Mouse (Mus musculus) gastrocnemius, adult 2 months (tissue): ENCODE measurements around the gene Ampd3. TPM values are rescaled to one million over a fixed set of nuclear protein-coding genes. Genes with fewer than 3 reads are reported as not detected.
A peak's percentile ranks its signal among the peaks of the same experiment; 100 is the strongest.

Experiments
- DNase-seq: peaks from one replicate; pipeline ENCODE4 v3.0.0; 2022
- H3K27ac ChIP-seq: fragments of 200-600 bp; 2 replicates; pipeline ENCODE4 v1.8.1; 2022; ENCODE audit warnings: mild to moderate bottlenecking
- H3K4me3 ChIP-seq: fragments of 200-600 bp; 2 replicates; pipeline ENCODE4 v1.8.1; 2022; ENCODE audit warnings: mild to moderate bottlenecking, moderate library complexity
- CTCF ChIP-seq: fragments of 200-600 bp; IDR thresholded peaks from 2 replicates; pipeline ENCODE4 v1.8.1; 2022; ENCODE audit warnings: antibody characterized with exemption, mild to moderate bottlenecking, moderate library complexity
- intact Hi-C: fragments of 180-260 bp; cut with DNase I; formaldehyde crosslinking; loops from one replicate; pipeline ENCODE4 v1.15.1; 2025
- microRNA-seq: library from miRNA; unstranded; fragments of <30 nt; microRNA quantifications from one replicate; pipeline ENCODE4 v1.2.0, GENCODE M21; 2021
- total RNA-seq, 2 experiments: library from RNA; stranded (reverse); gene quantifications; 2 replicates each; pipeline ENCODE4 v1.2.3; 2021

The Ampd3 gene
- total RNA-seq, 2 experiments from 2014 or later: 7.6 to 16.6 TPM

GRCm38 (mm10) chr7:110854927-110855546 is 87.0 kb downstream of the Ampd3 start:
- TF ChIP-seq CTCF: no peak
- intact Hi-C loops: loop anchor here (5.0 kb wide), 1 partner anchor 72 kb away; no protein-coding TSS in a partner anchor
- Histone ChIP-seq H3K4me3 (no peak overlapping the region), H3K27ac (no peak overlapping the region)
- DNase-seq: peak; percentile 59

DNA sequence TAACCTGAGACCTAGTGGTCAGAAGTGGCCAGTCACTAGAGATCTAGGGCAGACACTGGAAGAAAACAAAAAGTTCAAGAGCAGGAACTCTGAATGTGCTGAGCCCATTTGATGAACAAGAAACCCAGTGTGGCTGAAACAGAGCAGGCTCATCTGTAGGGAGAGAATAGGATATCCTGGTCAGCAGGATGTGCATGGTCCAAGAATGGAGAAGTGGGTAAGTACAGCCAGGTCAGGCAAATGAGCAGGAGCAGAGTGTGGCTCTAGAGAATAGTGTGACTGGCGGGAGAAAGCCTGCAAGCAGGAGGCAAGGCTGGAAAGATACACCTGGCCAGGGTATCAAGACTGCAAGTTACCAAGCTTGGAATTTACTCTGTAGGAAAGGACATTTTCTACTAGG is 87.6 kb downstream of the Ampd3 start:
- intact Hi-C loops: loop anchor here (5.0 kb wide), 1 partner anchor 72 kb away; no protein-coding TSS in a partner anchor

DNA sequence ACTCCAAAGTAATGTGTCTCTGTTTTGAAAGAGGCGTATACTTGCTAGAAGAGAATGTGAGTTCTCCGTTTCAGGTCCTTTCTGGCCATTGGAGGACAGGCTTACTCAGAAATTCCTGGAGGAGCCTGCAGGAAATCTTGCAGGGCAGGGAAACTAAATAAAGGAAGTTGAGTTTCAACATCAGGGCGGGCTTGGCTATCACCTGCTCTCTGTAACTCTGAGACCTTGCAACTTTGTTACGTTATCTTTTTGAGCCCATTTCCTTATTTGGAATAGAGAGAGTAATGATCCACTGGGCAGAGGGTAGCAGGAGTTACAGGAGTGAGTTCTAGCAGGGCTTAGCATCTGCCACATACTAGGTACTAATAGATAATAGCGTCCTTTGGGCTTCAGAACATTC is 92.1 kb downstream of the Ampd3 start:
- DNase-seq: no peak
- Histone ChIP-seq H3K4me3 (peak overlapping the region; percentile 46), H3K27ac (peak overlapping the region; percentile 51)
- intact Hi-C loops: no loop called here
- TF ChIP-seq CTCF: no peak

More for the DNA sequence above, 87.6 kb downstream of the Ampd3 start:
- no peak for TF ChIP-seq CTCF
- H3K4me3 ChIP-seq: no peak overlapping the region
- no peak for DNase-seq
- no peak overlapping the region for H3K27ac ChIP-seq

Small RNAs within 50 kb of the gene (microRNA-seq; reads per million reads assigned to microRNA genes)
- gene Gm47282: not detected

Other genes with a start within 250 kb of the Ampd3 start
- 10 to 100 TPM; 11.2 to 14.8 TPM for gene Sbf2, start 153.3 kb upstream of the Ampd3 start, total RNA-seq
- gene Adm, start 140.5 kb upstream of the Ampd3 start, total RNA-seq: 1 to 10 TPM; 2.2 to 4.6 TPM
- 10 to 100 TPM; 20.1 to 21.4 TPM for gene Rnf141, start 76.3 kb downstream of the Ampd3 start, total RNA-seq
- gene Lyve1, start 95.0 kb downstream of the Ampd3 start, total RNA-seq: 1 to 10 TPM; 5.7 to 9.6 TPM
- 1 to 10 TPM; 4.1 to 4.7 TPM for gene Mrvi1, start 214.3 kb downstream of the Ampd3 start, total RNA-seq